Mouse (Mus musculus) heart, adult 8-10 months (tissue): ENCODE results near the gene Gm4894. TPM values are rescaled to one million over a fixed set of nuclear protein-coding genes. Genes with fewer than 3 reads are reported as not detected.
A peak's percentile ranks its signal among the peaks of the same experiment; 100 is the strongest.

ENCODE experiments used
- DNase-seq: peaks from one replicate; pipeline ENCODE4 v3.0.0; 2022; ENCODE audit warnings: low spot score
- total RNA-seq, 4 experiments: library from RNA; stranded (reverse); gene quantifications; 2 replicates each; pipeline ENCODE4 v1.2.4; 2022

Gm4894 gene
- total RNA-seq: not detected

DNA sequence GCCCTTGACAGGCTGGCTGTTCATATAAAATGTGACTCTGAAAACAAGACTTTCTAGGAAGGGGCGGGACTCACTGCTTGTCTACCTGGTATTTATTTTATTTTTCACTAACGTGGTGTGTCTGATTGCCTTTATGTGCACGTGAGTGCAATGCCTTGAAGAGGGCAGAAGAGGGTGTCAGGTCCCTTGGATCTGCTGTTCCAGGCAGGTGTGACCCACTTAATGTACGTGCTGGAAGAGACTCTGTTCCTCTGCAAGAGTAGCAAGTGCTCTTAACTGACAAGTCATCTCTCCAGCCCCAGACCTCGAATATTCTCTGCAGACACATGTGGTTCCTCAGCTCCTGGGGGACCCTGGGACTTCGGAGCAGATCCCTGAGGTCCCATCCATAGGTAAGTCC is at the start of gene Gm4894:
TSS of gene Gm4894 (plus strand) at position 301 of the 400 bp plus-strand sequence.
- no peak for DNase-seq

GRCm38 (mm10) chr9:49206331-49206730 is 44.0 kb upstream of the Gm4894 start:
- DNase-seq: no peak

- DNase-seq: no peak
These were observed 38.8 kb upstream of the Gm4894 start for GRCm38 (mm10) chr9:49211493-49211892.

- DNase-seq: no peak
These were observed 35.6 kb upstream of the Gm4894 start for GRCm38 (mm10) chr9:49214734-49215133.

DNA sequence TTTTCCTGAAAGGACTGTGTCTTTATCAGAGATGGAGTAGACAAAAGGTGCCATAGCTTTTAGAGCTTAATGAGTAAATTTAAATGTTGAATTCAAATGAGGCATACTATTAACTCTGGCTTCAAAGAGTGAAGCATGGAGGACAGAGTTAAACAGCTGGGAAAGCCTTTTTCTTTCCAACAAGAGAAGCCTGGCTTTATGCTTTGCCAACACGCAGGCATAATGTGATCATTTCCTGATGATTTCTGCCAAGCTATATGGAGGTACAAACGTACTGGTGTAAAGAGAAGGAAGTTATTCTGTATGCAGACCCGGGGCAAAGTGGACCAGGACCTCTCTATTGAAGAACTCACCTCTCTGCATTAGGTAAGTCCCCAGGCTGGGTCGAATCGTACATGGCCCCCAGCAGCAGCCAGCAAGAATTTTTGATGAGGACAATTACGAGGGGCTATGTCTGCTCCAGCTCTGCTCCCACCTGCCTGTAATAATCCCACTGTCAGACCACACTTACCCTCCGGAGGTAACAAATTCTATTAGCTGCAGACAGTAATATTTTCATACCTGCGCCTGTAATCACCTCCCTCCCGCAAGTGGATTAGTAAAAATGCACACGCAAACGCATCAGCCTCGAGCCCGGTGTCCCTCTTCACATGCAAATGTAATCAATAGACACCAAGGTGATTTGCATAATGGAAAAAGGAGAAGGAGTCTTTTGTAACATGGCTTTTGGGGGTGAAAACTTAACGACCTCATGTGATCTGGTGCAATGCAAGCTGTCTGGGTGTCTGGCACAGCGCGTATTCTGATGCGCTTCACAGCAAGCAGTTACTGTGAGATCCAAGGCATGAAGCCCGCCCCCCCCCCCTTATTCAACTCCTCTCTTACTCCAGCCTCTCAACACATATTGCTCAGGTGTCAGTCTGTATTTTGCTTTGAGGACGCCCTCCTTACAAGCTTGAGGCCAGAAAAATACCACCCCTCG is 32.4 kb upstream of the Gm4894 start:
- no peak for DNase-seq

DNA sequence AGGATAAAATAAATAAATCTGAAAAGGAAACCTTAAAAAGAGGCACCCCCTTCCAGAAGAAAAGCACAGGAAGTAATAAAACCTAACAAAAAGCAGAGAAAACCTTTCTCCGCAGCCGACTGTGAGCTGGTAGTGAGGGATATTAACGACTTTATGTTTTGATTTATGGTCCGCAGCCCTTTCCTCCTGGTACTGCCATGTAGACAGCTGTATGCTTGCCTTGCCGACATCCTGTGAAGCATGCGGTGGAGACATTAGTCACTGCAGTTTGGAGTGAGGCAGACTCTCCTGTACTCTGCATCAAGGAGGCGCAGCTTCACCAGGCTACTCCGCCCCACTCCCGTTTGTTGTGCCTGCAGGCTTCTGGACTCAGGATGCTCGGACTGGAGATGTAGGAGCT is 25.8 kb upstream of the Gm4894 start:
- no peak for DNase-seq

GRCm38 (mm10) chr9:49227442-49227841 is 22.9 kb upstream of the Gm4894 start:
- no peak for DNase-seq

DNA sequence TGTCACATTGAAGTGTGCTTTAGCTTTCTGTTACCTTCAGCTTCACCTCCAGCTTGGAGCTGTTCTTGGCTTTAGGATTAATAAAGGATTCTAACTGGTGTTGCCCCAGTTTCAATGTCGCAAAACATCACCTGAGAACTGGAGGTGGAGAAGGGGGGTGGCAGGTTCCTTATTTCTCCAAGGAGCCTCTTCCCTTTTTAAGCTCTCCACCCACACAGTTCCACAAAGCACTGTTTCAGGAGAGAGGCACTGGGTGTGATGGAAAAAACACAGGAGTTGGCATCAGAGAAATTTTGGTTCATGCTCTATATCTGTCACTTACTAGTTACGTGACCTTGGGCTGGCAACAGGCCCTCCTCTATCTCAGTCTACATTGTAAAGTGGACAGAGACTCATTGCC is 21.3 kb upstream of the Gm4894 start:
- no peak for DNase-seq

GRCm38 (mm10) chr9:49246839-49247238 is 3.5 kb upstream of the Gm4894 start:
- peak; percentile 48 for DNase-seq

DNA sequence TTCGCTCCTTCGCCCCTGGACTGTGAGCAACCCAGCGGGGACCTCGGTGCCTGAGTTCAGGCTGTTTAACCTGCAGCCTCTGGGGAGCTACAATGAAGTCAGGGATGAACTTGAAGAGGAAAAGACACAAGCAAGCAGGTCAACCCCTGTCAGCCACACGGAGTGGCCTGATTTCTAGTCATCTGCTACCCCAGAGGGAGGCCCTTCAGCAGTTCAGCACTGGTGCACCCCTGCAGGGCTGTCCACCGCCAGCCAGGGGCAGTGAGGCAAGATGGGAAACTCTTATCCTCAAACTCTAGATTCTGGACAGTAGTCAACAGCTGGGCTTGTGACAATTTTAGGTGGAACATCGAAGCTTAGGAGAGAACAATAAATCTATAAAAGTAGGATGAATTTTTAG is 18.6 kb downstream of the Gm4894 start:
- DNase-seq: no peak

GRCm38 (mm10) chr9:49273566-49273965 is 23.2 kb downstream of the Gm4894 start:
- DNase-seq: no peak

GRCm38 (mm10) chr9:49275976-49276375 is 25.6 kb downstream of the Gm4894 start:
- no peak for DNase-seq

DNA sequence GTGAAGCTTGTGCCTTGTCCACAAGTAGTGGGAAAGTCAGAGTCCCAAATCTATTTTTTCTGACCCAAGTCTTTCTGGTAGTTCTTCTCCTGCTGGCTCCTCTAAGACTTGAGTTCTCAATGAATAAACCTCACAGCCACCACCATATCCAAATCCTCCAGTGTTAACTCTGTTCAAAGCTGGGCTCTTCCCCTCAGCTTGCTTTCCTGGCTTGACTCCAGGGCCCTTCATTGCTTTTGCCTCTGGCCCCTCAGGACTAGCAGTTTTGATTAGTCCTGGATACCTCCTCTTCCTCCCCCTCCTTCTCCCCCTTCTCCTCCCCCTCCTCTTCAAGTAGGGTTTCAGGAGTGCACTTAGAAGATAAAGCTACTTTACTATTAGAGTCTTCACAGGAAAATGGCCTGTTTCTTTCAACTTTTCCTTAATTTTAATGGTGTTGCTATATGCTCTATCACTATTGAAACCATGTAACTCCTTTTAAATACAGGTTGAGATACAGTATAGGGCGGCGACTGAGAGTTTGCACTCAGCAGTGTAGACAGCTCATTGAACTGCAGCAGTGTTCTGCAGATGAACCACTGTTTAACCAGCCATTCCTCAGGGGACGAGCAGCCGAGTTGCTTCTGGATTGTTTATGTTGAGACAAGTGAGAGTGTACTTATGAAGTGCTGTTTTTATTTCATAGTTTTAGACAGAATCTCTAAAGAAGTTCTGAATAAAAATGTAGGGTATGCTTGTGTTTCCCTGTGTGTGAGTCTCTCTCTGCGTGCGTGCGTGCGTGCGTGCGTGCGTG is 26.4 kb downstream of the Gm4894 start:
- no peak for DNase-seq

DNA sequence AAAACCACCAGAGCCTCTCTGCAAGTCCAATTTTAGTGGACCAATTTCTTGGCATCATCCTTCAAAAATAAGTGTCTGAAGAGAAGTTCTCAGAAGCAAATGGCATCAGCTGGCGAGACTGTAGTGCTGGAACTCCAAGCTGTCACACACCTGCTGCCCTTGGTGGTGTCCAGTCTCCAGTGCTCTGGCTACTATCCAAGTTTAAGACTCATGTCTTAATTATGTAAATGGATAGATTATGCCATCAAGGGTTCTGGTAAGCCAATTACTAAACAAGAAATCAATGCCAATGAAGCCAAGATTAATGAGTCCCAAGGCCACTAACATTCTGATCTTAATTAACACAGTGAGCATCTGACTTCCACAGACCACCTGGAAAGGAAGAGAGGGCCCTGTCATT is 44.8 kb downstream of the Gm4894 start:
- no peak for DNase-seq

GRCm38 (mm10) chr9:49307576-49307975 is 57.2 kb downstream of the Gm4894 start:
- DNase-seq: peak; percentile 11

- no peak for DNase-seq
These were observed 60.5 kb downstream of the Gm4894 start for GRCm38 (mm10) chr9:49310821-49311220.

DNA sequence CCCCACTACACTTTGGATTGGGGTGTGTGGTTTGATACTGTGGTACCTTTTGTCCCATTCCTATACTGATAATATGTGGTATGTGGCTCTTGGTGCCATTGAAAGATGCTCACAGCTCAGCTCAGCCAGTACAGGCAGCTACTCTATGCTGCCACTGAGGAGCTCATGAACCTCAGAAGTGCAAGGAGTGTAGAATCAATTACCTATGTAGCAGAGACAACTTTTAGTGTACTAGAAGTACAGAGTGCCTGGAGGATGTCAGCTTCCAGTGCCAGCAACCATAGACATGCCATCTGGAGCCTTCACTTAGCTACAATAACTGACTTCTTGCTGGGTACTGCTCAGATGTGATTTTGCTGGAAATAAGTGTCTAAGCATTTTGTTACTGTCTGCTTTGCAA is 68.3 kb downstream of the Gm4894 start:
- no peak for DNase-seq

Other genes starting within 250 kb of the Gm4894 start
- gene Zw10, start 194.9 kb upstream of the Gm4894 start, total RNA-seq: 10 to 100 TPM; 11.6 to 13.5 (median 12.5) TPM
- gene Tmprss5, start 169.3 kb upstream of the Gm4894 start, total RNA-seq: under 1 TPM in 1 of 4 experiments, not detected in 3; 0.19 TPM
- gene Drd2, start 90.1 kb downstream of the Gm4894 start, total RNA-seq: 1 to 10 TPM in 1 of 4 experiments, under 1 TPM in 3; 0.57 to 1.4 (median 0.84) TPM
- gene Ankk1, start 176.5 kb downstream of the Gm4894 start, total RNA-seq: not detected
- gene Ttc12, start 235.7 kb downstream of the Gm4894 start, total RNA-seq: 10 to 100 TPM in 3 of 4 experiments, 1 to 10 TPM in 1; 8.2 to 14.1 (median 10.8) TPM